Mouse (Mus musculus) erythroblast, embryonic 14.5 days (primary cell): ENCODE measurements around the gene Slc5a5. TPM values are rescaled to one million over a fixed set of nuclear protein-coding genes. Genes with fewer than 3 reads are reported as not detected.
A peak's percentile ranks its signal among the peaks of the same experiment; 100 is the strongest.

Experiments used
- H3K27me3 ChIP-seq: 2 replicates; pipeline ENCODE4 v1.6.1; 2012; ENCODE audit warnings: inconsistent platforms; ENCODE audit not compliant: control insufficient read depth
- H3K36me3 ChIP-seq: 2 replicates; pipeline ENCODE4 v1.6.1; 2012; ENCODE audit warnings: mild to moderate bottlenecking, inconsistent platforms; ENCODE audit not compliant: control insufficient read depth
- H3K4me1 ChIP-seq: 2 replicates; pipeline ENCODE4 v1.6.1; 2012; ENCODE audit warnings: inconsistent platforms; ENCODE audit not compliant: control insufficient read depth
- H3K4me3 ChIP-seq: replicated peaks from 2 replicates; pipeline ENCODE3; 2012; ENCODE audit warnings: moderate library complexity, mild to moderate bottlenecking, inconsistent platforms
- H3K9me3 ChIP-seq: 2 replicates; pipeline ENCODE4 v1.6.1; 2012; ENCODE audit warnings: low read length, inconsistent platforms, mixed read lengths; ENCODE audit not compliant: control insufficient read depth
- GATA1 ChIP-seq: IDR thresholded peaks from 2 replicates; pipeline ENCODE4 v1.6.1; 2012; ENCODE audit warnings: low read length, inconsistent platforms, mixed read lengths
- TAL1 ChIP-seq: IDR thresholded peaks from 3 replicates; pipeline ENCODE4 v1.6.1; 2012; ENCODE audit warnings: low read length, inconsistent platforms, mixed read lengths
- polyA plus RNA-seq: library from polyadenylated mRNA; stranded (reverse); fragments of >175 nt; gene quantifications from 2 replicates; pipeline ENCODE4 v1.2.3, GENCODE M21; 2012

Gene Slc5a5
- polyA plus RNA-seq, 1 experiment: 0.03 TPM

DNA sequence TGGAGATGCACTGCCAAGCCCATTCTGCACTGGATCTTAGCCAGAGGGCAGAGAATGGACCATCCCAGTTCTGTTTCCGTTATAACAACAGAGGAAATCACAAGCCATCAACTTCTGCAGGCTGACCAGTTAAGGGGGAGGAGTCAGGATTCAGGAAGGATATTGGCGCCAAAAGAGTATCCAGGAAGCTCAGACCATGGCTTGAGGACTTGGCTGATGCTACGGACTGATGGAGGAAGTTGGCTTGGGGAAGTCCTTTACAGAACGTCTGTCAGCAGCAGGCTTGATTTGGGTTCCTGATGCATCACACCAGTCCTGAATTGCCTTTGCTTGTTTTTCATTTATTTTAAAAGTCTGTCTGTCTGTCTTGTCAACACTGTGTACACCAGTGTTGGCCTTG, 12.0 kb upstream of the Slc5a5 start:
- H3K9me3 ChIP-seq: no peaks in the 10 kb centered on the region

DNA sequence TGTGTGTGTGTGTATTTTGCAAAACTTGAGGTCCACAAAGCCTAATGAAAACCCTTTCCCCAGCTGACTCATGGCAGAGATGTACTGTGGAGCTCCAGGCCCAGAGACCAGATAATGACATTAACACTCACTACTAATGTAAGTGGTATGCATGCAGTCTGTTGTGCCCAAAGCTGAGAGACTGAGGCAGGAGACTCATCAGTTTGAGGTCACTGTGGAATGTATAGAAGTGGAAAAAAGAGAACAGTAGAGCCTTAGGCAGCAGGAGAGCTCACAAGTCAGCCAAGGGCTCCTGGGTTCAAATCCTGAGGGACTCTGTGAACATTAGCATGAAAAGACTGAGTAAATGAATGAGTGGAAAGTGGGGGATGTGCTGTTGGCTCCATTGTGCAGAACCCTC, 11.0 kb upstream of the Slc5a5 start:
- Histone ChIP-seq H3K9me3 (no peaks in the 10 kb centered on the region), H3K36me3 (peaks cover 3% of the 10 kb centered on the region; the same call in 1 of the 2 replicates), H3K27me3 (peaks cover 9% of the 10 kb centered on the region), H3K4me1 (peaks cover 37% of the 10 kb centered on the region), H3K4me3 (no peak overlapping the region)
- TF ChIP-seq TAL1: no peak
- no peak for TF ChIP-seq GATA1

More for the DNA sequence above, 12.0 kb upstream of the Slc5a5 start:
- Histone ChIP-seq H3K4me3 (no peak overlapping the region), H3K36me3 (peaks cover 7% of the 10 kb centered on the region), H3K27me3 (peaks cover 9% of the 10 kb centered on the region), H3K4me1 (peaks cover 34% of the 10 kb centered on the region)
- TF ChIP-seq GATA1 (no peak), TAL1 (no peak)

DNA sequence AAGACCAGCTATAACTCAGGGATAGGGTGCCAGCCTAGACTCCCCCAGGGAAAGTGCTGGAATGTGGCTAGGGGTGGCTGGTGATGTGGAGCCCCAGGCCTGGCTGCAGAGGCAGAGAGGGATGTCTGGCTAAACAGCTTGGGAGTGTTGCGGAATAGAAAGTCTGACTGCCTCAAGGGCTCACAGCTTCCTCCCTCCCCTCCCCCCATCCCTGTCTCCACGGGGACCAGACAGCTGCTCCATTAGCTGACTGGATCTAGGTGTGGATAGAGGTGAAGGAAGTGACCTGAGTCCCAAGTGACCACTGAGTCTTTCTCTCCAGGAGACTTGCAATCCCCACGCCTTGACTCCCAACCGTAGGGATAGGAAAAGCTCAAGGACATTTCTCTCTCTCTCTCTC, 10.6 kb upstream of the Slc5a5 start:
- Histone ChIP-seq H3K27me3 (peaks cover 9% of the 10 kb centered on the region), H3K36me3 (peaks cover 3% of the 10 kb centered on the region; the same call in 1 of the 2 replicates), H3K4me3 (no peak overlapping the region), H3K9me3 (no peaks in the 10 kb centered on the region), H3K4me1 (peaks cover 41% of the 10 kb centered on the region)
- TF ChIP-seq GATA1: no peak
- no peak for TF ChIP-seq TAL1

GRCm38 (mm10) chr8:70902211-70902610, 9.7 kb upstream of the Slc5a5 start:
- H3K9me3 ChIP-seq: no peaks in the 10 kb centered on the region
- TF ChIP-seq GATA1 (no peak), TAL1 (no peak)
- peaks cover 9% of the 10 kb centered on the region for H3K27me3 ChIP-seq
- no peak overlapping the region for H3K4me3 ChIP-seq
- H3K36me3 ChIP-seq: no peaks in the 10 kb centered on the region
- H3K4me1 ChIP-seq: peaks cover 39% of the 10 kb centered on the region

DNA sequence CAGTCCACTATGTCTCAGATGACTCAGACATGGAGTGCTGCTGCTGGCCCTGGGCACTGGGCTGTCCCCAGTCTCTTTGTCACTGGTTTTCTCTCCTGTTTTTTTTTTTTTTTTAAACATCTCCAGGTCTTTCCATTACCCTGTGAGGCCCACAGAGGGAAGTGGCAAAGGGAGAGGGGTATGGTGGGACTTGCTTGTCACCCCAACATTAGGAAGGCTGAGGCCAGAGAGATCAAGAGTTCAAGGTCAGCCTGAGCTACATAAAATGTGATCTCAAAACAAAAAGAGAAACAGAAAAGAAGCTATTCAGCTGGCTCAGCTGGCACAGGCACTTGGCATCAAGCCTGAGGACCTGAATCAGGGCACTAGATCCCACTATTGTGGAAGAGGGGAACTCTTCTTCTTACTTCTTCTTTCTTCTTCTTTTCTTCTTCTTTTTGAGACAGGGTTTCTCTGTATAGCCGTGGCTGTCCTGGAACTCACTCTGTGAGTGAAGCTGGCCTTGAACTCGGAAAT, 8.4 kb upstream of the Slc5a5 start:
- peaks cover 9% of the 10 kb centered on the region for H3K27me3 ChIP-seq
- no peak for TF ChIP-seq TAL1
- no peak for TF ChIP-seq GATA1

DNA sequence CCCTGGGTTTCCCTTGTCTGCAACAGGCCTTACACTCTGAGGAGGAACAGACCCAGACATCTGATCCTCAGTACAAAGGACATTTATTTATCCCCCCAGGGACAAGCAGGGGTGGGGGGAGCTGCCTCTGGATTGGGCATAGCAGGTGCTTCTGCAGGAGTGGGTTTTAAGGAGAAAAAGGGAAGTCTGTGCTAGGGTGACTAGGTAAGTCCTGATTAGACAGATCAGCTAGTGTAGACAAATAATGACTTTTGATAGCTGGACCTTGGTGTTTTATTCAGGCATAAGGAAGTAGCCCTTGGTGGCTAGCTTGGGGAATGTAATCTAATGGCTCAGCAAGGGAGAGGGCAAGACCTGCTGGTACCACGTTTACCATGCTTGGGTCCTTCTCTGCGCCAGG, 6.7 kb upstream of the Slc5a5 start:
- no peaks in the 10 kb centered on the region for H3K9me3 ChIP-seq
- H3K27me3 ChIP-seq: peaks cover 9% of the 10 kb centered on the region
- H3K36me3 ChIP-seq: peaks cover 25% of the 10 kb centered on the region
- no peak overlapping the region for H3K4me3 ChIP-seq
- TF ChIP-seq TAL1 (no peak), GATA1 (no peak)
- peaks cover 37% of the 10 kb centered on the region for H3K4me1 ChIP-seq

More for the DNA sequence above, 8.4 kb upstream of the Slc5a5 start:
- no peak overlapping the region for H3K4me3 ChIP-seq
- peaks cover 8% of the 10 kb centered on the region for H3K36me3 ChIP-seq
- H3K4me1 ChIP-seq: peaks cover 35% of the 10 kb centered on the region
- no peaks in the 10 kb centered on the region for H3K9me3 ChIP-seq

- TF ChIP-seq TAL1: no peak
- no peak for TF ChIP-seq GATA1
- no peak overlapping the region for H3K4me3 ChIP-seq
- H3K9me3 ChIP-seq: no peaks in the 10 kb centered on the region
- H3K27me3 ChIP-seq: peaks cover 11% of the 10 kb centered on the region
- H3K36me3 ChIP-seq: peaks cover 30% of the 10 kb centered on the region
- H3K4me1 ChIP-seq: peaks cover 41% of the 10 kb centered on the region
Observed at GRCm38 (mm10) chr8:70898661-70899198, 6.2 kb upstream of the Slc5a5 start.

DNA sequence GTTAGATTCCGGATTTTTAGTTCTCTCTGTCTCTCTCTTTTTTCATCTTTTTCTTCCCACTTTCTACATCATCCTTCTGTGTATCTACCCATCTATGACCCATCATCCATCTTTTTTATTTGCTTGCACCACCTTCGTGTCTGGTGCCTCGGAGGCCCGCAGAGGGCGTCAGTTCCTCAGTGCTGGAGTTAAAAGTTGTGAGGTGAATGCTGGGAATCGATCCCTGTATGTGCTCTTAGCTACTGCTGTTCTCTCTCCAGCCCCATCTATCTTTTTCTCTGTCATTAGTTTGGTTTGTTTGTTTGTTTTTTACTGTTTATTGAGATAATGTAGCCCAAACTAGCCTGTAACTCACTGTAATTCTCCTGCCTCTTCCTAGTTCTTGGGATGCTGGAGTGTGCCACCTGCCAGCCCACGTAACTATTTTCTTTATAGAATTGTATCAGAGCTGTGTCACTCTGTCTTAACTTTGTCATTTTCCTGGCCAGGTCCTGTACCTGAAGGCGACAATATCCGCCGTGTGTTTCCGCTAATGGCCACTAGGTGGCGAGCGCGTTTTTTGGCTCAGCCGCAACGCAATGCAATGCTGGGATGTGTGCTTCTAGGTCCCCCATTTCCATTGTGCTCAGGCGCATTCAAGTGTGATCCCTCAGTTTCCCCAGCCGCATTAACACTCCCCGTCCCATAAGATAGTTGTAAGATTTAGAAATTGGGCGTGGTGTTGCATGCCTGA, 5.3 kb upstream of the Slc5a5 start:
- peak overlapping the region; percentile 90 for H3K4me3 ChIP-seq
- H3K4me1 ChIP-seq: peaks cover 50% of the 10 kb centered on the region
- TF ChIP-seq GATA1 (no peak), TAL1 (no peak)
- H3K27me3 ChIP-seq: peaks cover 16% of the 10 kb centered on the region
- peaks cover 38% of the 10 kb centered on the region for H3K36me3 ChIP-seq
- 0 out of 2 replicates have a peak, but pooled peaks cover 3% of the 10 kb centered on the region for H3K9me3 ChIP-seq

DNA sequence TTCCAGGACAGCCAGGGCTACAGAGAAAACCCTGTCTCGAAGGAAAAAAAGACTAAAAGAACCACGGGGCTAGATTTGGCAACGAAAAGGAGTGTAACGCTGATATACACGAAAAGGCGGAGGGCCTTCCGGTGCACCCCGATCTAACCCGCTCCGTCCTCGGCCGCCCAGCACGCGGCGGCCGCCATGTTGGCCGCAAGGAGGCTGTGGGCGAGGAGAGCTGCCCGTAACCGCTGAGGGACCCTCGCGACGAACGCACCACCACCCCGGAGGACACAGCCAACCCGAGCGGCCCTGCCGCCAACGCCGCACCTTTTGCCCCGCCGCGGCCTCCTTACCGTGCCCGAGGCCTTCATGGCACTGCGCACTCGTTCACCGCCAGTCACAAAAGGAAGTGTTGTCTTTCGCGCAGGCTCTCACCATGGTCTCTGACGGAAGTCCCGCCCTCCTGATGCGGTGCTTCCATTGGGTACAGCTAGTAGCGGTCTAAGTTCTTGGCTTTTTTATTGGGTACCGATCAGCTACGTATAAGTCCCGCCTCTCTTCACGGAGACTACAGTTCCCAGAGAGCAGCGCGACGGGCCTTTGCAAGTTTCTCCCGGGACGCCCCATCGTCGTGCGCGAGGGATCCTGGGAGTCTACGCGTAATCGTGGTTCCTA, 4.6 kb upstream of the Slc5a5 start, which contains the start of gene Rpl18a:
Rpl18a (minus strand) TSS at position 392 of the 660 bp plus-strand sequence.
- Histone ChIP-seq H3K9me3 (peaks cover 8% of the 10 kb centered on the region; the same call in 1 of the 2 replicates), H3K4me1 (peaks cover 56% of the 10 kb centered on the region)
- TF ChIP-seq GATA1: no peak
- no peak for TF ChIP-seq TAL1

More for the DNA sequence above, 4.6 kb upstream of the Slc5a5 start, which contains the start of gene Rpl18a:
- H3K27me3 ChIP-seq: peaks cover 22% of the 10 kb centered on the region
- H3K36me3 ChIP-seq: peaks cover 38% of the 10 kb centered on the region
- peak within 1 kb of the TSS; percentile 90 for H3K4me3 ChIP-seq
